Mouse (Mus musculus) Patski (cell line): ENCODE measurements around the gene Vmn1r129. TPM values are rescaled to one million over a fixed set of nuclear protein-coding genes. Genes with fewer than 3 reads are reported as not detected.
"Not testable (repeated sequence)": the region's sequence is repeated elsewhere in the genome, so short reads cannot be mapped to it uniquely, and the experiment has no call there.

Experiments
- ATAC-seq: fragments of 100-300 bp; one replicate; pipeline ENCODE4 v1.8.0; 2021
- CTCF ChIA-PET: fragments of 350-600 bp; sonication (Branson Sonifier 250); formaldehyde crosslinking; loops from one replicate; lab custom pipeline; 2022; ENCODE audit warnings: inconsistent platforms; lab: Charles Lee
- POLR2A ChIA-PET: fragments of 350-600 bp; sonication (Branson Sonifier 250); formaldehyde crosslinking; loops from one replicate; lab custom pipeline; 2022; ENCODE audit warnings: antibody characterized with exemption, inconsistent platforms; lab: Charles Lee
- DNase-seq: peaks from one replicate; pipeline ENCODE4 v3.0.0-alpha.2; 2011; ENCODE audit warnings: low read depth, low spot score
- H3K27me3 ChIP-seq: fragments of 371-371 bp; one replicate; pipeline ENCODE4 v1.5.1; 2021
- in situ Hi-C: fragments of 300-500 bp; cut with MboI; formaldehyde crosslinking; loops from 3 replicates; pipeline ENCODE4 v1.11.1; 2018; ENCODE audit warnings: low pct_unique_long_range_greater_than_20kb, mixed read lengths
- polyA plus RNA-seq: library from polyadenylated mRNA; unstranded; gene quantifications from one replicate; pipeline ENCODE4 v1.2.3, GENCODE M21; 2021

The Vmn1r129 gene
- polyA plus RNA-seq: not detected

- POLR2A ChIA-PET, in situ Hi-C loops, DNase-seq, ATAC-seq, H3K27me3 ChIP-seq, CTCF ChIA-PET: not testable (repeated sequence)
Measured at GRCm38 (mm10) chr7:21361191-21361590, at the start of gene Vmn1r129. Vmn1r129 (minus strand) TSS chr7:21361291.

- CTCF ChIA-PET, in situ Hi-C loops, POLR2A ChIA-PET, DNase-seq, H3K27me3 ChIP-seq, ATAC-seq: not testable (repeated sequence)
Measured at GRCm38 (mm10) chr7:21349073-21349472, 12.0 kb downstream of the Vmn1r129 start, which contains the start of gene Vmn1r128. Vmn1r128 (plus strand) TSS chr7:21349373.

GRCm38 (mm10) chr7:21319761-21320160 is 41.3 kb downstream of the Vmn1r129 start, which contains the start of gene Vmn1r127:
Vmn1r127 (minus strand) TSS chr7:21319861.
- CTCF ChIA-PET, in situ Hi-C loops, DNase-seq, H3K27me3 ChIP-seq, POLR2A ChIA-PET, ATAC-seq: not testable (repeated sequence)

Other genes with a start within 250 kb of the Vmn1r129 start
- not detected for gene Vmn1r122, start 227.2 kb downstream of the Vmn1r129 start, polyA plus RNA-seq
- gene Vmn1r123, start 199.1 kb downstream of the Vmn1r129 start, polyA plus RNA-seq: not detected
- gene Gm5157, start 170.9 kb downstream of the Vmn1r129 start, polyA plus RNA-seq: not detected
- gene Vmn1r124, start 100.7 kb downstream of the Vmn1r129 start, polyA plus RNA-seq: not detected
- gene Vmn1r125, start 89.1 kb downstream of the Vmn1r129 start, polyA plus RNA-seq: not detected
- not detected for gene Vmn1r126, start 59.8 kb downstream of the Vmn1r129 start, polyA plus RNA-seq
- not detected for gene Vmn1r127, start 41.4 kb downstream of the Vmn1r129 start, polyA plus RNA-seq
- gene Vmn1r128, start 11.9 kb downstream of the Vmn1r129 start, polyA plus RNA-seq: not detected
- not detected for gene Gm6882, start 71.5 kb upstream of the Vmn1r129 start, polyA plus RNA-seq
- not detected for gene Vmn1r130, start 150.5 kb upstream of the Vmn1r129 start, polyA plus RNA-seq
- gene Vmn1r131, start 184.8 kb upstream of the Vmn1r129 start, polyA plus RNA-seq: not detected